Mouse (Mus musculus): ENCODE measurements at regions not wholly inside any gene's neighbourhood (a gene's known extent, or its start where the extent isn't known, plus 50 kb on each side); places are given as distances from the start of the nearest gene placed in this dataset.

GRCm38 (mm10) chr11:64138934-64139333 is 59.7 kb upstream of the Cox10 start:
- no peak for DNase-seq (ENCODE audit: low spot score in 2 of 2)

GRCm38 (mm10) chr11:64135766-64136165 is 56.5 kb upstream of the Cox10 start:
- no peak for DNase-seq (ENCODE audit: low spot score in 2 of 2)

GRCm38 (mm10) chr11:64135308-64135591 is 56.0 kb upstream of the Cox10 start:
- DNase-seq (ENCODE audit: low spot score in 2 of 2), result no peak

GRCm38 (mm10) chr11:64134571-64135307 is 55.5 kb upstream of the Cox10 start:
- DNase-seq (ENCODE audit: low spot score in 2 of 2), result no peak
